Mouse (Mus musculus): ENCODE measurements around the gene Lysmd4.

- TF ChIP-seq CTCF (conservative IDR thresholded peaks at IDR 0.05; ENCODE audit: low read length) (no peak), NANOG (IDR thresholded peaks at IDR 0.05; ENCODE audit: borderline replicate concordance, low read length) (no peak)
Observed at GRCm38 (mm10) chr7:67308102-67308501, 85.8 kb downstream of the Lysmd4 start.

Data from E14TG2a.4 (cell line).